Mouse (Mus musculus): Measurements from ENCODE around the gene Fsip1. TPM values are rescaled to one million over a fixed set of nuclear protein-coding genes. Genes with fewer than 3 reads are reported as not detected.

The Fsip1 gene
- 2.3 and 3.1 TPM in 2 replicates for polyA plus RNA-seq (2015; fragmentation: Nextera tagmentation; extraction: Ambion mirVana)

DNA sequence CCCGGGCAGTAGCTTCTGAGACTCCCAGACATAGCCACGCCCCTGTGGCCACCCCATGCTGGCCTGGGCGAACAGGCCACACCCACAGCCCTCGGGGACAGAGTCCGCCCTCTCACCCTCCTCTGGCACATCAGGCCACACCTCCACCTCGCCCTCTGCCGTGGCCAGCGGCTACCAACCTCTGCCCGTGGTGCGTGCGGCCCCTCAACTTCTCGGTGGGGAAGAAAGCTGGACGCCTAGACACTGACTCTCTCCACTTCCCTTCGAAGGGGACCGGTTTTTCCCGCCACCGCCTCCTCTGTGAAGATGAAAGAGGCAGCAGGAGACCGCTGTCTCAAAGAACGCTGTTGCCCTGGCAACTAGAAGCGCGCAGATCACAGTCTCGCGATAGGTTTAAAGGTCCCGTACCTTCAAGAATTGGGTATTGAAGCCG is at the start of gene Fsip1:
Gene Fsip1 (minus strand): TSS at position 346 of the 433 bp plus-strand sequence.
- Histone ChIP-seq H3K9ac (replicated peaks; ENCODE audit: low read depth) (no peak within 1 kb of the TSS), H3K4me3 (ENCODE audit: low read depth, low read length) (peak within 1 kb of the TSS; percentile 38), H3K36me3 (ENCODE audit: insufficient read depth, low read length) (no peaks in the 10 kb centered on the region), H3K9me3 (ENCODE audit: low read length) (no peaks in the 10 kb centered on the region), H3K4me2 (replicated peaks; ENCODE audit: low read depth, low read length) (peak within 1 kb of the TSS; percentile 66), H3K4me1 (ENCODE audit: insufficient read depth, low read depth, low read length) (no peaks in the 10 kb centered on the region), H3K27ac (ENCODE audit: low read length) (no peak within 1 kb of the TSS), H3K27me3 (replicated peaks; ENCODE audit: insufficient read depth, low read length) (no peaks in the 10 kb centered on the region)
- TF ChIP-seq CTCF (IDR thresholded peaks at IDR 0.05) (no peak), EP300 (IDR thresholded peaks at IDR 0.05) (no peak)
- DNase-seq (ENCODE audit: low spot score): peak; percentile 86
- under 1% methylated on average over 25 of the region's 25 CpGs for WGBS
- peak; percentile 98 for ATAC-seq

GRCm38 (mm10) chr2:118306522-118306895 is 49.7 kb upstream of the Fsip1 start:
- WGBS: 27% methylated on average over 3 of the region's 3 CpGs
- no peaks in the 10 kb centered on the region for H3K36me3 ChIP-seq (ENCODE audit: insufficient read depth, low read length)
- DNase-seq (ENCODE audit: low spot score): no peak

GRCm38 (mm10) chr2:118305827-118306521 is 49.2 kb upstream of the Fsip1 start:
- no peaks in the 10 kb centered on the region for H3K36me3 ChIP-seq (ENCODE audit: insufficient read depth, low read length)
- 44% methylated on average over 7 of the region's 7 CpGs for WGBS

More at GRCm38 (mm10) chr2:118306522-118306895, 49.7 kb upstream of the Fsip1 start:
- no peak for TF ChIP-seq CTCF (IDR thresholded peaks at IDR 0.05)
- no peak for TF ChIP-seq EP300 (IDR thresholded peaks at IDR 0.05)
- no peak overlapping the region for H3K4me2 ChIP-seq (replicated peaks; ENCODE audit: low read depth, low read length)
- H3K9me3 ChIP-seq (ENCODE audit: low read length): no peaks in the 10 kb centered on the region
- H3K27me3 ChIP-seq (replicated peaks; ENCODE audit: insufficient read depth, low read length): no peaks in the 10 kb centered on the region
- H3K27ac ChIP-seq (ENCODE audit: low read length): no peak overlapping the region
- H3K4me1 ChIP-seq (ENCODE audit: insufficient read depth, low read depth, low read length): no peaks in the 10 kb centered on the region
- no peak for ATAC-seq
- H3K9ac ChIP-seq (replicated peaks; ENCODE audit: low read depth): no peak overlapping the region
- H3K4me3 ChIP-seq (ENCODE audit: low read depth, low read length): no peak overlapping the region

GRCm38 (mm10) chr2:118303456-118303855 is 46.7 kb upstream of the Fsip1 start:
- no peak for DNase-seq (ENCODE audit: low spot score)
- 67% methylated on average over 4 of the region's 4 CpGs for WGBS
- no peak for TF ChIP-seq EP300 (IDR thresholded peaks at IDR 0.05)
- Histone ChIP-seq H3K9me3 (ENCODE audit: low read length) (no peaks in the 10 kb centered on the region), H3K27ac (ENCODE audit: low read length) (no peak overlapping the region), H3K36me3 (ENCODE audit: insufficient read depth, low read length) (no peaks in the 10 kb centered on the region), H3K4me3 (ENCODE audit: low read depth, low read length) (no peak overlapping the region), H3K27me3 (replicated peaks; ENCODE audit: insufficient read depth, low read length) (no peaks in the 10 kb centered on the region), H3K9ac (replicated peaks; ENCODE audit: low read depth) (no peak overlapping the region), H3K4me2 (replicated peaks; ENCODE audit: low read depth, low read length) (no peak overlapping the region), H3K4me1 (ENCODE audit: insufficient read depth, low read depth, low read length) (no peaks in the 10 kb centered on the region)
- ATAC-seq: no peak

More at GRCm38 (mm10) chr2:118305827-118306521, 49.2 kb upstream of the Fsip1 start:
- H3K4me1 ChIP-seq (ENCODE audit: insufficient read depth, low read depth, low read length): no peaks in the 10 kb centered on the region
- no peaks in the 10 kb centered on the region for H3K9me3 ChIP-seq (ENCODE audit: low read length)
- ATAC-seq: no peak
- no peak overlapping the region for H3K9ac ChIP-seq (replicated peaks; ENCODE audit: low read depth)
- DNase-seq (ENCODE audit: low spot score): no peak
- TF ChIP-seq CTCF (IDR thresholded peaks at IDR 0.05) (no peak), EP300 (IDR thresholded peaks at IDR 0.05) (no peak)
- H3K4me2 ChIP-seq (replicated peaks; ENCODE audit: low read depth, low read length): no peak overlapping the region
- H3K27ac ChIP-seq (ENCODE audit: low read length): no peak overlapping the region
- H3K27me3 ChIP-seq (replicated peaks; ENCODE audit: insufficient read depth, low read length): no peaks in the 10 kb centered on the region
- no peak overlapping the region for H3K4me3 ChIP-seq (ENCODE audit: low read depth, low read length)

GRCm38 (mm10) chr2:118301656-118302055 is 44.9 kb upstream of the Fsip1 start:
- 67% methylated on average over 2 of the region's 2 CpGs for WGBS
- no peaks in the 10 kb centered on the region for H3K36me3 ChIP-seq (ENCODE audit: insufficient read depth, low read length)
- ATAC-seq (no peak), DNase-seq (ENCODE audit: low spot score) (no peak)
- H3K9ac ChIP-seq (replicated peaks; ENCODE audit: low read depth): no peak overlapping the region
- TF ChIP-seq CTCF (IDR thresholded peaks at IDR 0.05): no peak
- TF ChIP-seq EP300 (IDR thresholded peaks at IDR 0.05): no peak
- no peaks in the 10 kb centered on the region for H3K27me3 ChIP-seq (replicated peaks; ENCODE audit: insufficient read depth, low read length)
- no peaks in the 10 kb centered on the region for H3K9me3 ChIP-seq (ENCODE audit: low read length)
- no peak overlapping the region for H3K27ac ChIP-seq (ENCODE audit: low read length)
- no peak overlapping the region for H3K4me2 ChIP-seq (replicated peaks; ENCODE audit: low read depth, low read length)
- H3K4me3 ChIP-seq (ENCODE audit: low read depth, low read length): no peak overlapping the region
- no peaks in the 10 kb centered on the region for H3K4me1 ChIP-seq (ENCODE audit: insufficient read depth, low read depth, low read length)

GRCm38 (mm10) chr2:118301041-118301545 is 44.3 kb upstream of the Fsip1 start:
- Histone ChIP-seq H3K36me3 (ENCODE audit: insufficient read depth, low read length) (no peaks in the 10 kb centered on the region), H3K4me3 (ENCODE audit: low read depth, low read length) (no peak overlapping the region), H3K9ac (replicated peaks; ENCODE audit: low read depth) (no peak overlapping the region), H3K27ac (ENCODE audit: low read length) (no peak overlapping the region), H3K27me3 (replicated peaks; ENCODE audit: insufficient read depth, low read length) (no peaks in the 10 kb centered on the region), H3K4me1 (ENCODE audit: insufficient read depth, low read depth, low read length) (no peaks in the 10 kb centered on the region), H3K9me3 (ENCODE audit: low read length) (no peaks in the 10 kb centered on the region), H3K4me2 (replicated peaks; ENCODE audit: low read depth, low read length) (no peak overlapping the region)
- ATAC-seq (no peak), DNase-seq (ENCODE audit: low spot score) (no peak)
- TF ChIP-seq CTCF (IDR thresholded peaks at IDR 0.05) (no peak), EP300 (IDR thresholded peaks at IDR 0.05) (no peak)
- 75% methylated on average over 8 of the region's 8 CpGs for WGBS
